Mouse (Mus musculus) intestine, postnatal 0 days (tissue): ENCODE data around the gene Dek. TPM values are rescaled to one million over a fixed set of nuclear protein-coding genes. Genes with fewer than 3 reads are reported as not detected.

Experiments
- ATAC-seq: fragments of 200-750 bp; cut with Nextera tagmentation; 2 replicates; pipeline ENCODE4 v1.8.0; 2017; ENCODE audit warnings: mild to moderate bottlenecking, moderate TSS enrichment, moderate library complexity
- H3K27ac ChIP-seq: fragments of 300-500 bp; sonication (generic); 2 replicates; pipeline ENCODE4 v1.5.1; 2014; ENCODE audit warnings: mild to moderate bottlenecking, low read depth, low read length, moderate library complexity
- H3K27me3 ChIP-seq: fragments of 300-500 bp; sonication (generic); replicated peaks from 2 replicates; pipeline ENCODE4 v1.6.1; 2014; ENCODE audit warnings: low read length, mixed read lengths; ENCODE audit not compliant: control insufficient read depth, insufficient read depth
- H3K36me3 ChIP-seq: fragments of 300-500 bp; sonication (generic); 2 replicates; pipeline ENCODE4 v1.6.1; 2014; ENCODE audit warnings: mild to moderate bottlenecking, moderate library complexity; ENCODE audit not compliant: control insufficient read depth, insufficient read depth
- H3K4me1 ChIP-seq: fragments of 300-500 bp; sonication (generic); replicated peaks from 2 replicates; pipeline ENCODE4 v1.6.1; 2014; ENCODE audit warnings: antibody characterized with exemption, low read length, mixed read lengths; ENCODE audit not compliant: control insufficient read depth, insufficient read depth
- H3K4me2 ChIP-seq: fragments of 300-500 bp; sonication (generic); replicated peaks from 2 replicates; pipeline ENCODE4 v1.6.1; 2014; ENCODE audit warnings: low read depth, mild to moderate bottlenecking, moderate library complexity
- H3K4me3 ChIP-seq: fragments of 300-500 bp; sonication (generic); 2 replicates; pipeline ENCODE4 v1.5.1; 2014; ENCODE audit warnings: low read depth, low read length
- H3K9ac ChIP-seq: fragments of 300-500 bp; sonication (generic); 2 replicates; pipeline ENCODE4 v1.6.1; 2014; ENCODE audit warnings: mild to moderate bottlenecking, low read depth, low read length
- H3K9me3 ChIP-seq: fragments of 300-500 bp; sonication (generic); 2 replicates; pipeline ENCODE4 v1.6.1; 2016; ENCODE audit warnings: mixed run types; ENCODE audit not compliant: control insufficient read depth
- CTCF ChIP-seq: sonication (generic); IDR thresholded peaks from 2 replicates; pipeline ENCODE4 v1.5.1; 2016; ENCODE audit warnings: low read depth, mild to moderate bottlenecking, control low read depth, antibody characterized with exemption, moderate library complexity
- WGBS: fragments of 180-500 bp; shearing (Covaris S2); extraction: QIAGEN DNeasy Blood & Tissue Kit; methylation state at CpG from one replicate; pipeline ENCODE4 v1.1.7; 2014; 5-methylcytosine and 5-hydroxymethylcytosine counted together
- polyA plus RNA-seq: library from polyadenylated mRNA; unstranded; fragments of >200 nt; fragmentation: Nextera tagmentation; extraction: Ambion mirVana; gene quantifications from 2 replicates; pipeline ENCODE4 v1.2.1, GENCODE M21; 2015

Dek gene
- polyA plus RNA-seq, result 115 and 120 TPM in 2 replicates

DNA sequence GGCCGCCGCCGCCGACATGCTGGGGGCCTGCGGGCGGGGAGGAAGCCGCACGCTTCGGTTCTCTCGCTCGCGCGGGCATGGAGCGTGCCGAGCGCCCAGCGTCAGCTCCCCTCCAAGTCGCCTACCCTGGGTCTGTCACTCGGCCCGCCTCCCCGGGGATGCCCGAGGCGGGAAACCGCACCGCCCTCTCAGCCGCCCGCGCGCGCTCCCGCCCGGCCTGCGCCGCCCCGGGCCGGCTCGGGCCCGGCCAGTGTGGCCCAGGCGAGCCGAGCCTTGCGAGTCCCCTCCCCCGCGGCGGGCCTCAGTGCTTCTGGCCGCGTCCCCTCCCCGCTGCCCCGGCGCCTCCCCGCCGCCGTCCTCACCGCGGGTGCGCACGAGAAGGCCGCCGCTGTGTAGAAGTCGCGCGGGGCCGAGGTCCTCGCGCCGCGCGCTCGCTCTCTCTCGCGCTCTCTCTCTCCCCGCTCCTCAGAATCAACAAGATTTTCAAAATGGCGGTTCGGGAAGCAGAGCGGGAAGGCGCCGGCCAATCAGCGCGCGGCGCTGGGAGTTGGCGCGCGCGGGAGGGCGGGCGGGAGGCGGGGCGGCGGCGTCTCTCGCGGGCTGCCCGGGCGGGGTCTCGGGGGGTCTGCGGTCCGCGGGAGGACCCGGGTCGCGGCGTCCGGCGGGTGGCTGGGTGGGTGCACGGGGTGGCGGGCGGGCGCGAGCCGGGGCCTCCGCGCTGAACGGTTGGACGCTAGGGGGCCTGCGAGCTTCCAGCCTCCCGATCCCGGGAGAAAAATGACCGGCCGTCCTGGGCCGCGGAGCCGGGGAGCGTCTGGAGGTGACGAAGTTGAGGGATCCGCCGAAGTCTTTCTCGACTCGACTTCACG, at the start of gene Dek:
Gene Dek, minus strand, starts transcription at position 491 of the 869 bp plus-strand sequence.
- peak within 1 kb of the TSS; percentile 99 for H3K27ac ChIP-seq
- peak; percentile 93 for ATAC-seq
- WGBS, result under 1% methylated on average over 108 of the region's 129 CpGs

DNA sequence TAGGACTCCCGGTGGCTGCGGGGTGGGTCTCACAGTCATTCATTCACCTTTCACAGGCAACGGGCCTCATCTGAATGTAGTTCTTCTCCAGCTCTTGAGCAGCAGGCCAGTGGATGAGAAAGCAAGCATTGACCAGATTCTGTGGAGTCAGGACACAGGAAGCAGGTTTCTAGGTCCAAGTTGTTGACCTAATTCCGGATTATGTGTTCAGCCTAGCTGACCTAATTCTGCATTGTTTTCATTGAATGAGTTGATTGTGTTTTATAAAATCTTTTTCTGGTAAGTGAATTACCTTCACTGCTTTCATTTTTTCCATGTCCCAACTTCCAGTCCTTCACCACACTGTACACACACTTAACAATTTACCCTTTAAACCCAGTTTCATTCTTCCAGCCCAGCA, 48.9 kb upstream of the Dek start:
- 68% methylated on average over 4 of the region's 4 CpGs for WGBS
- Histone ChIP-seq H3K36me3 (no peaks in the 10 kb centered on the region), H3K9me3 (no peaks in the 10 kb centered on the region), H3K4me1 (no peaks in the 10 kb centered on the region), H3K27ac (no peak overlapping the region), H3K4me2 (no peak overlapping the region), H3K27me3 (no peaks in the 10 kb centered on the region), H3K4me3 (no peak overlapping the region), H3K9ac (no peak overlapping the region)
- ATAC-seq, result no peak
- no peak for TF ChIP-seq CTCF

More for the DNA sequence above, at the start of gene Dek:
- Histone ChIP-seq H3K9ac (peak within 1 kb of the TSS; percentile 90), H3K36me3 (peaks cover 3% of the 10 kb centered on the region; the same call in 1 of the 2 replicates), H3K4me1 (no peaks in the 10 kb centered on the region), H3K4me2 (peak within 1 kb of the TSS; percentile 91), H3K4me3 (peak within 1 kb of the TSS; percentile 88), H3K9me3 (no peaks in the 10 kb centered on the region), H3K27me3 (no peaks in the 10 kb centered on the region)
- peak; percentile 67 for TF ChIP-seq CTCF

DNA sequence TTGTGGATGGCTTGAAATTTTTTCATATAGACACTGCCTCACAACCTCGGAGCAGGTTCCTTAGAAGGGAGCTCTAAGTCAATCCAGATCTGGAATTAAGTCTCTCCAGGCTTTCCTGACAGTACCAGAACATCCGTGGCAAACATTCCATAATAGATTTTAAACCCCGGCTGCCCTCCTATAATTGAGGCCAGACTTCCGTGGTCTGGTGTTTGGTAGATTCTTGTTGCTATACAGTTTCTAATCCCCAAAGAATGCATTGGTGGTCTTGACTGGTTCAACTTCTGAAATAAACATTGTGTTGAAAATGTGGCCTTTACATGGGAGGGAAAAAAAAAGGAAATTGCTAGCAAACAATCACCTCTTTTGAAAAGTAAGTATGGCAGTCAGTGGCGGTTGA, 47.2 kb upstream of the Dek start:
- WGBS, result 65% methylated on average over 5 of the region's 5 CpGs
- Histone ChIP-seq H3K27me3 (no peaks in the 10 kb centered on the region), H3K4me3 (no peak overlapping the region), H3K9me3 (no peaks in the 10 kb centered on the region), H3K27ac (no peak overlapping the region), H3K4me2 (no peak overlapping the region), H3K9ac (no peak overlapping the region), H3K36me3 (no peaks in the 10 kb centered on the region), H3K4me1 (no peaks in the 10 kb centered on the region)
- no peak for TF ChIP-seq CTCF
- no peak for ATAC-seq

DNA sequence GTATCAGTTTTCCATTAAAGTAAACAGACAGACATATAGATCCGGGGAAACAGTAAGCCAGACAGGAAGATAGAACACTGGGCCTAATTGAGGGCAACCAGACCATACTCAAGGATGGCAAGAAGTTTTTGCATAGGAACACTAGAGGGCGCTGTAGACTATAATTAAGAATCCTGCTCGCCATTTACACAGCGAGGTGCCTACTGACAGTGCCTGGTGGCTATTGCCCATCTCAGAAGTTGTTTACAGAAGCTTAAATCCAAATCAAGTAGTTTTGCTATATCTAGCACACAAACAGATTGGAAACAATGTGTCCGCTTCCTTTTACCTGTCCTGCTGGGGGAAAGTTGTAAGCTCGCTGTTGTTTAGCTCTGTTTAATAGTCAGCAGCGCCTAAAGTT, 46.4 kb upstream of the Dek start:
- H3K27me3 ChIP-seq, result no peaks in the 10 kb centered on the region
- WGBS, result 35% methylated on average over 7 of the region's 7 CpGs
- no peak overlapping the region for H3K27ac ChIP-seq
- H3K4me3 ChIP-seq, result no peak overlapping the region
- H3K9ac ChIP-seq, result no peak overlapping the region
- peak; percentile 82 for TF ChIP-seq CTCF
- H3K36me3 ChIP-seq, result no peaks in the 10 kb centered on the region
- ATAC-seq, result no peak
- H3K4me1 ChIP-seq, result no peaks in the 10 kb centered on the region
- no peak overlapping the region for H3K4me2 ChIP-seq
- no peaks in the 10 kb centered on the region for H3K9me3 ChIP-seq

DNA sequence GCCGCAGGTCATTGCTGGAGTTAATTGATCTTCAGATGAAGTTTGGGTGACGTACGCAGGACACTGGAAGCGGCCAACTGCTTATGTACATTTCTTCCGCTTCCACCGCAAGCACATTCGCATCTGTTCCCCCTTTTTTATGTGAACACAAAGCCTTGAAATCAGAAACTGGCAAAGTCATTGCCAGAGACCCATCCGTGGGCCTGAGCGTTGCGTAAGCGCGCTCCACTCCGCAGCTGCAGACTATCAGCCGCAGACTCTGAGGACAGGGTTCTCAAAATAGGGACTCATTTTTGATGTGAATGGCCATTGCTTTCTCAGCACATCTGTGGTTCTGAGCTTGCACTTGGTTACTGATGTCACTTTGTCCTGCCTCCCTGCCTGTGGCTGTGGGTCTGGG, 45.1 kb upstream of the Dek start:
- no peak overlapping the region for H3K27ac ChIP-seq
- no peak overlapping the region for H3K4me3 ChIP-seq
- no peak for ATAC-seq
- H3K4me1 ChIP-seq, result no peaks in the 10 kb centered on the region
- TF ChIP-seq CTCF, result no peak
- no peaks in the 10 kb centered on the region for H3K9me3 ChIP-seq
- no peaks in the 10 kb centered on the region for H3K27me3 ChIP-seq
- H3K9ac ChIP-seq, result no peak overlapping the region
- no peak overlapping the region for H3K4me2 ChIP-seq
- no peaks in the 10 kb centered on the region for H3K36me3 ChIP-seq
- 93% methylated on average over 14 of the region's 14 CpGs for WGBS

DNA sequence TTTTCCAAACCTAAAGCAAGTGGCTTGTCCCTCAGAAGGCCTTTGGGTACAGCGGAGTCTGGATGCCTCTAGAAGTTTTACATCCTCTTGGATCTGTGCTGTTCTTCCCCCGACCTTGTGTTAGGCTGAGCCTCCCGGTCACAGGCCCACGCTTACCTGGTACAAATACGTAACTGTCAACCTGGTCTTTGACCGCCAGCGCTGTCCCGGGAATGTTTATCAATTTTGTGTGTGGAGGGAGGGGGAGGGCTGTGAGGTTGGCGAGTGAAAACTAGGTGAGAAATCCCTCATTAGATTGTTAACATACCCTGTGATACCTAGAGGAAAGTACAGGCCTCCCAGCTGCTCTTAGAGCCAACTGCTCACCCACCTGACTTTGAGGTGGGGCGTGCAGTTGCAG, 44.0 kb upstream of the Dek start:
- WGBS, result 75% methylated on average over 10 of the region's 10 CpGs
- TF ChIP-seq CTCF, result no peak
- no peak overlapping the region for H3K4me3 ChIP-seq
- no peak for ATAC-seq
- no peak overlapping the region for H3K27ac ChIP-seq
- no peak overlapping the region for H3K9ac ChIP-seq
- H3K9me3 ChIP-seq, result no peaks in the 10 kb centered on the region
- H3K27me3 ChIP-seq, result no peaks in the 10 kb centered on the region
- no peak overlapping the region for H3K4me2 ChIP-seq
- no peaks in the 10 kb centered on the region for H3K36me3 ChIP-seq
- no peaks in the 10 kb centered on the region for H3K4me1 ChIP-seq
